Mouse (Mus musculus): ENCODE measurements around the gene Prrc2c. TPM values are rescaled to one million over a fixed set of nuclear protein-coding genes. Genes with fewer than 3 reads are reported as not detected.
A peak's percentile ranks its signal among the peaks of the same experiment; 100 is the strongest.

Gene Prrc2c
- polyA plus RNA-seq, 1 experiment: 112 TPM

DNA sequence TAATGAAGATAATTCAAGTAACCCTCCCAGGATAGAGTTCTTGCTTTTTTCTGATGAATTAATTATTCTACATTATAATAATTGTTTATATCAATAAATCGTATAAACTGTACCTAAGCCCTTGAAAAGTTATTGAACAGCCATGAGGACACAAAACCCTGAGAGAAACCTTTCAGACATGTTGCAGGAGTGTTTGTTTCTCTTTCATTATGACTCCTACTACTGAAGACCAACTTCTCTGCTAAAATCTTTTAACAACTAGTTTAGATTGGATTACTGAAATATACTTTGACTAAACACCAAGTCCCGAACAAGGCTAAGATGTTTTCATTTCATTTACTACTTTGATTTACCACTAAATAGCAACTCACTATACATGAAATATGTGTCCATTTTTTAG is 19.7 kb downstream of the Prrc2c start:
- 93% methylated on average over 2 of the region's 2 CpGs for WGBS
- Histone ChIP-seq H3K27ac (ENCODE audit: control insufficient read depth, insufficient read depth, low read length) (no peak overlapping the region), H3K4me3 (ENCODE audit: control insufficient read depth, insufficient read depth, low read length) (no peak overlapping the region), H3K4me1 (replicated peaks; ENCODE audit: control insufficient read depth, insufficient read depth, low read length) (no peaks in the 10 kb centered on the region), H3K36me3 (ENCODE audit: control insufficient read depth, insufficient read depth, low read length) (peaks cover 74% of the 10 kb centered on the region), H3K27me3 (ENCODE audit: control insufficient read depth, insufficient read depth, low read length) (no peaks in the 10 kb centered on the region)
- no peak for DNase-seq
- TF ChIP-seq POLR2A (IDR thresholded peaks at IDR 0.05; ENCODE audit: control insufficient read depth, extremely low read depth, insufficient read depth, low read length, poor library complexity): no peak
- TF ChIP-seq CTCF (IDR thresholded peaks at IDR 0.05; ENCODE audit: borderline replicate concordance, control insufficient read depth, extremely low read depth, insufficient read depth, low read length, poor library complexity): no peak

DNA sequence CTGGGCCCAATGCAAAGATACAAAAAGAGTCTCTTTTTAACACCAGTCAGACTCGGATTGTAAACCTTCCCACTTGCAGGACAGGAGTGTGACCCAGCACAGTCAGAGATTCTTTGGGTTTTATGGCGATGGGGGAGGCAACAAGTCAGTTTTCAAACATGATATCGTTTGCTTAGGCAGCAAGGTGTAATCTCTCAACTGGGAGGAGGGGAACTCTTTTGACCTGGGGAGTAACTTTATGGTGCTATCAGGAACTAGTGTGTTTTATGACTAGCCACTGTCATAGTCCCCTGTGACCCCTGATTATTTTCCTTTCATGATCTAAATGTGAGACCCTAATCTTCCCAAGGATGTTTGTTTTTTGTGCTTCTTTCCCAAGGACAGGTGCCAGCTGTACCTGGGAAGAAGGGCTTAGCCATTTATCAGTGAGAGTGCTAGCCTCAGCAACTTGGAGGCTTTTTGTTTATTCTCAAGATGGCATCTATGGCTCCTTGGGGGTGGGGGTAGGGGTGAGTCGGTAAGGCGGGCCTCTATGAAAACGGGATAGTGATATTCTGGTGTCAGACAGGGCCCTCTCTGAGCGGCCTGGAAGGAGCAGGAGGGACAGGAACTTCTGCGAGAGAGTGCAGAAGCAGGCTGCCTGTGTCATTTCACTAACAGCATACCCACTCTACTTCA is 39.8 kb downstream of the Prrc2c start:
- Histone ChIP-seq H3K27ac (ENCODE audit: control insufficient read depth, insufficient read depth, low read length) (no peak overlapping the region), H3K27me3 (ENCODE audit: control insufficient read depth, insufficient read depth, low read length) (no peaks in the 10 kb centered on the region), H3K4me1 (replicated peaks; ENCODE audit: control insufficient read depth, insufficient read depth, low read length) (no peaks in the 10 kb centered on the region), H3K4me3 (ENCODE audit: control insufficient read depth, insufficient read depth, low read length) (no peak overlapping the region), H3K36me3 (ENCODE audit: control insufficient read depth, insufficient read depth, low read length) (peaks cover 82% of the 10 kb centered on the region)
- DNase-seq: no peak
- 94% methylated on average over 8 of the region's 8 CpGs for WGBS
- TF ChIP-seq POLR2A (IDR thresholded peaks at IDR 0.05; ENCODE audit: control insufficient read depth, extremely low read depth, insufficient read depth, low read length, poor library complexity): no peak
- no peak for TF ChIP-seq CTCF (IDR thresholded peaks at IDR 0.05; ENCODE audit: borderline replicate concordance, control insufficient read depth, extremely low read depth, insufficient read depth, low read length, poor library complexity)

DNA sequence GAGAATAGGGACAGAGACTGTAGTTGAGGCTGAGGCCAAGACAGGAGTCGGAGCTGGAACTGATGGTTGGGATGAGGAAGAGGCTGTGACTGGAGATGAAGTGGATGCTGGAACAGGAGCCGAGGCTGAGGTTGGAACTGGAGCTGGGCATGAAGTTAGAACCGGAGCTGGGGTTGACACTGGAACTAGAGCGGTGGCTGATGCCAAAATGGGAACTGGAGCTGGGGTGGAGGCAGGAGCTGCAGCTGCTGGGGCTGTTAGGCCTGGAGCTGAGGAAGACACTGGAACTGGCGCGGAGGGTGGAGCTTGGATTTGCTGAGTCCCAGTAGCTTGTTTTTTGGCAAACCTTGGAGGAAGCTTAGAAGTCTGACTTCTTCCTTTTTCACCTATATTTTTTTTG is 42.5 kb downstream of the Prrc2c start:
- Histone ChIP-seq H3K27me3 (ENCODE audit: control insufficient read depth, insufficient read depth, low read length) (no peaks in the 10 kb centered on the region), H3K36me3 (ENCODE audit: control insufficient read depth, insufficient read depth, low read length) (peaks cover 85% of the 10 kb centered on the region), H3K27ac (ENCODE audit: control insufficient read depth, insufficient read depth, low read length) (no peak overlapping the region), H3K4me1 (replicated peaks; ENCODE audit: control insufficient read depth, insufficient read depth, low read length) (no peaks in the 10 kb centered on the region), H3K4me3 (ENCODE audit: control insufficient read depth, insufficient read depth, low read length) (no peak overlapping the region)
- 95% methylated on average over 6 of the region's 6 CpGs for WGBS
- TF ChIP-seq CTCF (IDR thresholded peaks at IDR 0.05; ENCODE audit: borderline replicate concordance, control insufficient read depth, extremely low read depth, insufficient read depth, low read length, poor library complexity) (no peak), POLR2A (IDR thresholded peaks at IDR 0.05; ENCODE audit: control insufficient read depth, extremely low read depth, insufficient read depth, low read length, poor library complexity) (no peak)
- DNase-seq: no peak

DNA sequence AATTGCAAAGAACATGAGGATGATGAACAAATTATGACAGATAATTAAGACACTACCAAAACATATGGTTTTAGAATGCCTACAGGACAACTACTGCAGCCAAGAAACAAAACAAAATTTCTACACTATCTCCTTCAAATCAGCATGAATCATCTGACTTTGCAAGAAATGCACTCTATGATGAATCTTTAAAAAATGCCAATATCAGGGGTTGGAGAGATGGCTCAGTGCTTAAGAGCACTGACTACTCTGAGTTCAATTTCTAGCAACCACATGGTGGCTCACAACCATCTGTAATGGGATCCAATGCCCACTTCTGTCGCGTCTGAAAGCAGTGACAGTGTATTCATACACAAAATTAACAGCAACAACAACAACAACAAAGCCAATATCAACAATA is 46.6 kb downstream of the Prrc2c start:
- no peak for DNase-seq
- H3K36me3 ChIP-seq (ENCODE audit: control insufficient read depth, insufficient read depth, low read length): peaks cover 89% of the 10 kb centered on the region
- TF ChIP-seq CTCF (IDR thresholded peaks at IDR 0.05; ENCODE audit: borderline replicate concordance, control insufficient read depth, extremely low read depth, insufficient read depth, low read length, poor library complexity) (no peak), POLR2A (IDR thresholded peaks at IDR 0.05; ENCODE audit: control insufficient read depth, extremely low read depth, insufficient read depth, low read length, poor library complexity) (no peak)

DNA sequence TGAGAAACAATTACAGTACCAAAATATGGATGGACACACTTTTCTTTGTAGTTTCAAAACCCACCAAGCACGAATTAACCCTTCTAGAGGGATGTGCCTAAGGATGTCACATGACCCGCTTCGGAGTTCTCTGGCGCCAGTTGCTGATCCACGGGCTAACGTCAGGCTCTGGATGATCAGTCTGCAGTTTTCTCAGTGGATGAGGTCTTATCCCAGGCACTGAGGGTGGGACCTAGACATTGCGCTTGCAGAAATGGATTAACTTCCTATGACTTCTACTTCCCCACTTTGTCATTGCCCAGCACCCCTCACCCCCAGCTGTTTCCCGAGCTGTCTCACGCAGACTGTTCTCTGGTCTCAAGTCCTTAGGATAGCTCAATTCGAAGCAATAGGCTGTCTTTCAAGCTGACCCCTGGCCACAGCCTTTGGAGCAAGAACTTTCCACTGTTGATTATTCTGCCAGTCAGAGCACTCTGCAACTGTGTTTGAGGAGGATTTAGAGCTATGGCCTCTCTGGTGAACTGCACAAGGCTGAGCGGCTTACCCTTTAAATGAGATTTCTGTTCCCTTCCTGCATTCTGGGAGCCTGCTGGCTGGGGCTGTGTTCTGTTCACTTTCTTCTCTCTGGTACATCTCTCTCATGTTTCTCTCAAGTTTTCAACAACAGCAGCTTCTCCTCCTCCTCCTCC is 74.7 kb downstream of the Prrc2c start:
- H3K36me3 ChIP-seq (ENCODE audit: control insufficient read depth, insufficient read depth, low read length): peaks cover 10% of the 10 kb centered on the region; the same call in 1 of the 2 replicates
- DNase-seq: peak; percentile 5
- peak overlapping the region; percentile 28; the same call in 1 of the 2 replicates for H3K4me3 ChIP-seq (ENCODE audit: control insufficient read depth, insufficient read depth, low read length)
- TF ChIP-seq POLR2A (IDR thresholded peaks at IDR 0.05; ENCODE audit: control insufficient read depth, extremely low read depth, insufficient read depth, low read length, poor library complexity) (no peak), CTCF (IDR thresholded peaks at IDR 0.05; ENCODE audit: borderline replicate concordance, control insufficient read depth, extremely low read depth, insufficient read depth, low read length, poor library complexity) (no peak)
- H3K27ac ChIP-seq (ENCODE audit: control insufficient read depth, insufficient read depth, low read length): no peak overlapping the region
- H3K4me1 ChIP-seq (replicated peaks; ENCODE audit: control insufficient read depth, insufficient read depth, low read length): peaks cover 6% of the 10 kb centered on the region
- WGBS: 10% methylated on average over 11 of the region's 11 CpGs
- no peaks in the 10 kb centered on the region for H3K27me3 ChIP-seq (ENCODE audit: control insufficient read depth, insufficient read depth, low read length)

More for the DNA sequence above, 46.6 kb downstream of the Prrc2c start:
- no peaks in the 10 kb centered on the region for H3K4me1 ChIP-seq (replicated peaks; ENCODE audit: control insufficient read depth, insufficient read depth, low read length)
- H3K27ac ChIP-seq (ENCODE audit: control insufficient read depth, insufficient read depth, low read length): no peak overlapping the region
- H3K4me3 ChIP-seq (ENCODE audit: control insufficient read depth, insufficient read depth, low read length): no peak overlapping the region
- WGBS: 95% methylated on average over 2 of the region's 2 CpGs
- H3K27me3 ChIP-seq (ENCODE audit: control insufficient read depth, insufficient read depth, low read length): no peaks in the 10 kb centered on the region

DNA sequence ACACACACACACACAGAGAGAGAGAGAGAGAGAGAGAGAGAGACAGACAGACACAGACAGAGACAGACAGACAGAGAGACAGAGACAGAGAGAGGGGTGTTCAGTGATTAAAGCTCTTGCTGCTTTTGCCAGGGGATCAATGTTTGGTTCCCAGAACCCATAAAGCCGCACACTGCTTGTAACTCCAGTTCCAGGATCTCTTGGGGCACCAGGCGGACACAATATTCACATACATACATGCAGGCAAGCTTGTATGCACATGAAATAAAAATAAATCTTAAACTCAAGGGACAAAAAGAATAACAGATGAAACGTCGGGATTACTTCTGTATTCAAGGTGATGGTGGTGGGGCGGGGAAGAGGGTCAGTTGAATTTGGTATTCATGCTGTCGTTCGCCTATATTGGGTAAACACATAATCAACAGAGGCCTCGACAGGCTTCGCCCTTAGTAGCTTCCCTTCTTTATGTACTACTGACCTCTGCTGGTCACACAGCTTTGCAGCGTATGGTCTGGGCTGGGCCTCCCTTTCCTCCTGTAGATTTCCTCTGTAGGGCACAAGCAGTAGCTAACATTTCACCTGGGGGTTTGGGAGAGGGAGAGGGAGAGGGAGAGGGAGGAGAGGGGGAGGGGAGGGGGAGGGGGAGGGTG is 75.4 kb downstream of the Prrc2c start:
- 0 out of 2 replicates have a peak, but pooled peaks cover 4% of the 10 kb centered on the region for H3K36me3 ChIP-seq (ENCODE audit: control insufficient read depth, insufficient read depth, low read length)
- no peaks in the 10 kb centered on the region for H3K27me3 ChIP-seq (ENCODE audit: control insufficient read depth, insufficient read depth, low read length)
- no peak for TF ChIP-seq POLR2A (IDR thresholded peaks at IDR 0.05; ENCODE audit: control insufficient read depth, extremely low read depth, insufficient read depth, low read length, poor library complexity)
- TF ChIP-seq CTCF (IDR thresholded peaks at IDR 0.05; ENCODE audit: borderline replicate concordance, control insufficient read depth, extremely low read depth, insufficient read depth, low read length, poor library complexity): no peak
- no peak overlapping the region for H3K4me3 ChIP-seq (ENCODE audit: control insufficient read depth, insufficient read depth, low read length)
- no peak overlapping the region for H3K27ac ChIP-seq (ENCODE audit: control insufficient read depth, insufficient read depth, low read length)
- H3K4me1 ChIP-seq (replicated peaks; ENCODE audit: control insufficient read depth, insufficient read depth, low read length): peaks cover 6% of the 10 kb centered on the region
- WGBS: 22% methylated on average over 10 of the region's 10 CpGs
- DNase-seq: peak; percentile 72

All from thymus, adult 2 months (tissue).